Mouse (Mus musculus) spleen, adult 12 weeks (tissue): ENCODE measurements around the gene Sertad1.

Experiments used
- DNase-seq: peaks from one replicate; pipeline ENCODE4 v3.0.0; 2022; ENCODE audit warnings: low spot score

The Sertad1 gene

GRCm38 (mm10) chr7:27486770-27487697 is at the start of gene Sertad1:
Sertad1 (plus strand) TSS chr7:27486910.
- DNase-seq: peak; percentile 100

DNA sequence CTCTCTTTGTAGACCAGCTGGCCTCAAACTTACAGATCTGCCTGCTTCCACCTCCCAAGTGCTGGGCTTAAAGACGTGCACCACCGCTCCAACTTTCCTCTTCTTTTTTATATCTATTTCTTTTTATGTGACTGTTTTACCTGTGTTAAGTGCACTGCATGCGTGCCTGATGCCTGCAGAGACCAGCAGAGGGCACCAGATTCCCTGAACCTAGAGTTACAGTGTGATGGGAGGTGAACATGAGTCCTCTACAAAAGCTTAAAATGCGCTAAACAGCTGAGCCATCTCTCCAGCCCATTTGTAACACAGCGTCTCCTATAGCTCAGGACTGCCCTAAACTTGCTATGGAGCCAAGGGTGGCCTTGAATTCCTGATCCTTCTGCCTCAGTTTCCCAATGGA is 49.2 kb upstream of the Sertad1 start:
- peak; percentile 56 for DNase-seq

DNA sequence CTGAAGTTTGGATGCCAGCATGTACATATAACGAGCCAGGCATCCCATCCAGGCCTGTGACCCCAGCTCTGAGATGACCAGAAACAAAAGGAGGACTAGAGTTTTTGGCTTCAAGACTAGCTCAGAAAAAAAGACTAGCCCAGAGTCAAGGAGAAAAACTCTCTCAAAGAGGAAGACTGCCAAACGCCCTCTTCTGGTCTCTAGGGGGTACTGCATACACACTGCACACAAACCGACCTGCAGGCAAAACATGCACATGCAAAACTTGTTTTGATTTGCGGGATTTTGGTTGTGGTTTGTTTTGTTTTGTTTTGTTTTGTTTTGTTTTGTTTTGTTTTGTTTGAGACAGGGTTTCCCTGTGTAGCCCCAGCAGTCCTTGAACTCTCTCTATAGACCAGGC is 46.7 kb upstream of the Sertad1 start:
- no peak for DNase-seq

GRCm38 (mm10) chr7:27446051-27446450 is 40.7 kb upstream of the Sertad1 start:
- no peak for DNase-seq

- DNase-seq: no peak
These were observed 39.9 kb upstream of the Sertad1 start for GRCm38 (mm10) chr7:27446521-27447418.

GRCm38 (mm10) chr7:27447419-27448286 is 39.1 kb upstream of the Sertad1 start, which contains the start of the genes Sptbn4 and Blvrb:
Sptbn4 (minus strand) TSS chr7:27447686.
Blvrb (plus strand) TSS chr7:27447978.
- peak; percentile 97 for DNase-seq

DNA sequence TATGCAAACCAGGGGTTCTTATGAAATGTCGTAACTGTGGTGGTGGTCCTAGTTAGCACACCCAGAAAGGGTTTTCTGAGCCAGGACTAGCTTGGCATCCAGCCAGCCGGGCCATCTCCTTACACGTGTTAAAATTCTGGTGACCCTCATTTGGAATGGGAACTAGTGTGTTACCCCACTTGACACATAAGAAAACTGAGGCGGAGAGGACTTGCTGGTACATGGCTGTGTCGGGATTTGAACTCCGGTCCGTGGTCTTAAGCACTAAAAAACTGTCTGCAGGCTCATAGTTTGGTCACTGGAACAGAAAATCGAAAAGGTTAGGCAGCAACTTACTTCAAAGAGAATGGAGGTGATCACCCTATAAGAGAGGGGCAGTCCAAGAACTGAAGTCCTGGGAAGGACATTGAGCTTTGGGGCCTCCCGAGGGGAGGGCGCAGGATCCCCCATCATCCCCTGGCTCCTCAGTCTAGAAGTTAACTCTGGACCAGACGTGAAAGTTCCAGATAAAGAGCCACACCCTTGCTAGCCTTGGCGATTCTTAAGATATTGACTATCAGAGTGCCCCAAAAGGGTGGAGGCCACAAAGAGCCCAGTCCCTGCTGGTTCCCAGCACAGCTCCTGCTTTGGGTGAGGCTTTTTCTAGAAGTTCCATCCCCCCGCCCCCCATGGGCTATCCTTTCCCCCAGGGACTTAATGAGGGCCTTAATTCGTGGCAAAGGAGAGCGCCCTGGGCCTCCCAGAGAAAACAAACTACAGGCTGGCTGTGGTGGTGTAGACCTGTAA is 38.1 kb upstream of the Sertad1 start:
- DNase-seq: peak; percentile 62

DNA sequence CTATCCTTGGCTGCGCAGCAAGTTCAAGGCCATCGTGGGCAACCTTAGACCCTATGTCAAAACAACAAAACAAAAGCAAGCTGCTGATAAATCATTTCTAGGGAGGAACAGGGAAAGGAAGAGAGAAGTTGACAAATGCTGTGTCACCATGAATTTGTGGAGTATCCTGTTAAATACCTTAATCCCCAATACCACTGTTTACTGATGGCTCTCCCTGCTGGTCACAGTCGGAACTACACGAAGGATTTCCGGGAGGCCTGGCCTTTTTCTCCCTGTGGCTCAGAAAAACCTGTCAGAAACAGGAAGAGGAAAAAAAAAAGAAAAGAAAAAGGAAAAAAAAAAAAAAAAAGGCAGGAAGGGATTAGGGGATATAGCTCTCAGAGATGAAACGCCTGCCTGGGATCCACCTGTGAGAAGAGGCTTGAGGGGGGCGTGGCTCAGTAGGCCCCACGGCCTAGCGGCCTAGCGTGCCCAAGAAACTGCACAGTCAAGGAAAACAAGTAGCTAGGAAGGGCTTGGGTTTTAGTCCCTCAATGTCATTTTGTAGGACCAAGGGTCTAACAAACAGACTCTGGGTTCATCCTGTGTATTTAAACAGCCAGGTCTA is 37.4 kb upstream of the Sertad1 start:
- peak; percentile 74 for DNase-seq

- DNase-seq: no peak
These were observed 35.4 kb upstream of the Sertad1 start for GRCm38 (mm10) chr7:27451359-27451758.

- no peak for DNase-seq
These were observed 34.4 kb upstream of the Sertad1 start for GRCm38 (mm10) chr7:27452206-27452770.

- peak; percentile 46 for DNase-seq
These were observed 32.1 kb upstream of the Sertad1 start for GRCm38 (mm10) chr7:27454461-27455121.

DNA sequence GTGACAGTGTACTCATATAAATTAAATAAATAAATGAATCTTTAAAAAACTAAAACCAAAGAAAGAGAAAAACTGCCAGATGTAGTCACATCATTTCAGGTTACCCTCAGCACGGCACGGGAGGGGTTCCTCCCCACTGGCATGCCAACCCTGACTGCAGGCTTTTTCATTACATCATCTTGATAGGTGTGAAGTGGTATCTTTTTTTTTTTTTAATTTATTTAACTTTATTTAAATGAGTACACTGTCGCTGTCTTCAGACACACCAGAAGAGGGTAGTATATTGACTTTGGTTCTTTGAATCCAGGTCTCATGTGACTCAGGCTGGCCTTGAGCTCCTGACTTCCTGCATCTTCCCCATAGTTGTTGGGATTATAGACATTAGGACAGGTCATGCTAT is 31.4 kb upstream of the Sertad1 start:
- DNase-seq: no peak

- no peak for DNase-seq
These were observed 28.1 kb upstream of the Sertad1 start for GRCm38 (mm10) chr7:27458614-27459013.

GRCm38 (mm10) chr7:27459640-27460039 is 27.1 kb upstream of the Sertad1 start:
- no peak for DNase-seq

- DNase-seq: no peak
These were observed 26.2 kb upstream of the Sertad1 start for GRCm38 (mm10) chr7:27460477-27460876.

DNA sequence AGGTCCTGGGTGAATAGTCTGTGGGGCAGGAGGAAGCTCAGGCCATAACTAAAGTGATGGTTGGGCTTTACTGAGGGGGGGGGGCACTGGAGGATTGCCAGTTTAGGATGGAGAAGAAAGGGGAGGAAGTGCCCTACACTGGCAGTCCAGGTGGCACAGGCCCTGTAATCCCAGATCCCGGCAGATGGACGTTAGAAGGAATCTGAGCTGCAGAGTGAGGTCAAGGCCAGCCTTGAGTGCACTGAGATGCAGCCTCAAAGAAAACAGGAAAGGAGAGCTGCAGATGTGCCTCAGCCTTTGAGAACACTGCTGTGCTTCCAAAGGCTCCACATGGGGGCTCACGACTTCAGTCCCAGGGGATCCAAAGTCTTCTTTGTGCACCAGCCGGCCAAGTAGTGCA is 19.1 kb upstream of the Sertad1 start:
- no peak for DNase-seq

DNA sequence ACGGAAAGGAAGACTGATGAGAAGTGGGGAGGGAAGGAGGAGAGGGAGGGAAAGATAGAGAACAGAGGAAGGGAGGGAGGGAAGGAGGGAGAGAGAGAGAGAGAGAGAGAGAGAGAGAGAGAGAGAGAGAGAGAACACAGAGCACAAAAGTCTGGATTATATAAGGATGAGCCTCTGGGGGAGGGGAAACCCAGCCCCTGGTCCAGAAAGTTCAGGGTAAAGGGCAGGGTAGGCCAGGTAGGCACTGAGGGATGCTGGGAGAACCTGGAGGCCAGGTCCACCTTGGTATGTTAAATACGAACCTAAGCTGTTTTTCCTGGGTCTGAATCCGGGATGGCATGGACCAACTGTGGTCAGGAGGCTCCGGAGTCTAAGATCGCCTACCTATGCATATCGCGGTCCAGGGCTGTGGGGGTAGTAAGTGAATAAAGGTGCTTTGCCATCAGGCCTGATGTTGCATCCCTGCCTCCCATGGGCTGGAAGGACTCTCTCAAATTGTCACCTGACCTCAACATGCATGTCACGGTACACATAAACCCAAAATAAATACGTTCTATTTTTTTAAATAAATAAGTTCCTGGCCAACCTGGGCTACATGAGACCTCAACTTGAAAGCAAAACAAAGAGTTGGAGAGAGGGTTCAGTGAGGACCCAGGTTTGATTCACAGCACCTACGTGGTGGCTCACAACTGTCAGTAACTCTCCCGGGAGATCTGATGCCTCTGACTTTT is 15.2 kb upstream of the Sertad1 start:
- DNase-seq: no peak

DNA sequence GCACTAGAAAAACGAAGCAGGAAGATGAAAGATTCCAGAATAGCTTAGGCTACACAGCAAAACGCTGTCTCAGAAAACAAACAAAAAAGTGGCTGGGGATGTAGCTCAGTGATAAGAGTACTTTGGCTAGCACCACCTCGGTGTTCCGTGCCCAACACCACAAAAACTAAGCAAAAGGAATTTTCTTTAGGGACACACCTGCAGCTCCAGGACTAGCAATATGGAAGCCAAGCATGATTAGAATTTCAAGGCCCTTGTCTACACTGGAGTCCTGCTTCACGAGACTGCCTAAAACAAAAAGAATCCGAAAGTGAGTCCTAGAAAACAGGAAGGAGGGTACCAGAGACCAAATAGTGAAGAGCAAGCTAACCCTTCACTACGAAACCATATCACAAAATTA is 14.1 kb upstream of the Sertad1 start:
- peak; percentile 35 for DNase-seq
